In genomic region chr14:23896036-23896435, GRCm38 (mm10) we compare ENCODE assay signal across 22 mouse cellular contexts.
"Had no signal": no experiment of that assay in that cellular context is flagged by ENCODE, and none has a peak within 500 bp of the region (broad histone marks: within the 10 kb centered on the region; RNA-seq: fewer than 3 reads in every experiment).

No protein-coding gene starts in this region.

- H3K4me3 ChIP-seq: heart, embryonic 10.5 days; heart, embryonic 12.5 days; hindbrain, embryonic 10.5 days; hindbrain, embryonic 12.5 days; intestine, embryonic 15.5 days; left cerebral cortex, adult 2 months; limb, embryonic 10.5 days; limb, embryonic 12.5 days; liver, embryonic 13.5 days; liver, embryonic 15.5 days had no signal

- H3K27ac ChIP-seq: heart, embryonic 10.5 days; hindbrain, embryonic 10.5 days; hindbrain, embryonic 12.5 days; hindbrain, embryonic 14.5 days; intestine, embryonic 15.5 days; limb, embryonic 10.5 days; limb, embryonic 12.5 days; liver, embryonic 13.5 days; liver, embryonic 15.5 days had no signal

- DNase-seq: gastrocnemius, postnatal 14 days; gastrocnemius, postnatal 36 days; heart, adult 18-20 months; heart, postnatal 10 days; heart, postnatal 4 days; kidney, adult 18-20 months; kidney, adult 8-10 months; kidney, postnatal 10 days; kidney, postnatal 25 days; kidney, postnatal 4 days; liver; liver, embryonic 13.5 days had no signal
